Mouse (Mus musculus): ENCODE results near the gene Eif2b2.

DNA sequence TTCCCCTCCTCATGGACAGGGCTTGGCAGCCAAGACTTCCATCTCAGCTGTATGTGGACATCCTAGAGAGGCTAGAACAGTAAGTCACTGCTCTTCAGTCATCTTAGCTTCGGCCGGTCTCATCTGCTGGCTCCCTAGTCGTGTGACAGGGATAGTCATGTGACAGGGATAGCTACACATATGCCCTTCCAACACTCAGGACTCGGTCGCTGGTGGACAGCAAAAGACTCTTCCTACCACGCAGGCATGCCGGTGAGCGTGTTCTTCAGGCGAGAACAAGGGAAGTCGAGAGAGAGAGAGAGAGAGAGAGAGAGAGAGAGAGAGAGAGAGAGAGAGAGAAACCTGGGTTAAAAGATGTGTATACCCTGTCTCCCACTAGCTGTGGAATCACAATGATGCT is 13.9 kb upstream of the Eif2b2 start:
- TF ChIP-seq CTCF (IDR thresholded peaks at IDR 0.05; ENCODE audit: extremely low read depth, insufficient read length, insufficient replicate concordance, low read depth, low read length): no peak
- TF ChIP-seq POLR2A (IDR thresholded peaks at IDR 0.05; ENCODE audit: low read depth, low read length): no peak
